Mouse (Mus musculus): ENCODE measurements at regions not wholly inside any gene's neighbourhood (a gene's known extent, or its start where the extent isn't known, plus 50 kb on each side); places are given as distances from the start of the nearest gene placed in this dataset.
"Not testable (repeated sequence)": the region's sequence is repeated elsewhere in the genome, so short reads cannot be mapped to it uniquely, and the experiment has no call there.

DNA sequence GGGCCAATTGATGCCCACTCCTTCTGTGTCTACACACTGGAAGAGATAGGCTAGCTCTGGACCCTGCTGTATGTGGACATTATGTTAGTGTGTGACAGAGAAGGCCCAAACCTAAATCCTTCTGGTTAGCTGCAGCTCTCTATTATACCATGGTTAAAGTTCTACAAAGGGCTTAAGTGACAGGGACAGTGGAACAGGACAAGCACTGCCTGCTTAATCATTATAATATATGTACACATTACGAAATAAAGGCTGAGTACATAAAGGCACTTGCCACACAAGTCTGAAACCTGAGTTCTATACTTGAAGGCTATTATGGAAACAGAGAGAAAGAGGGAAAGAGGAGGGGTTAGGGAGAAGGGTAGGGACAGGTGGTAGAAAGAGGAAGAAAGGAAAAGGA is 55.2 kb downstream of the Rdh14 start:
- no peak for DNase-seq (ENCODE audit: low read depth)

DNA sequence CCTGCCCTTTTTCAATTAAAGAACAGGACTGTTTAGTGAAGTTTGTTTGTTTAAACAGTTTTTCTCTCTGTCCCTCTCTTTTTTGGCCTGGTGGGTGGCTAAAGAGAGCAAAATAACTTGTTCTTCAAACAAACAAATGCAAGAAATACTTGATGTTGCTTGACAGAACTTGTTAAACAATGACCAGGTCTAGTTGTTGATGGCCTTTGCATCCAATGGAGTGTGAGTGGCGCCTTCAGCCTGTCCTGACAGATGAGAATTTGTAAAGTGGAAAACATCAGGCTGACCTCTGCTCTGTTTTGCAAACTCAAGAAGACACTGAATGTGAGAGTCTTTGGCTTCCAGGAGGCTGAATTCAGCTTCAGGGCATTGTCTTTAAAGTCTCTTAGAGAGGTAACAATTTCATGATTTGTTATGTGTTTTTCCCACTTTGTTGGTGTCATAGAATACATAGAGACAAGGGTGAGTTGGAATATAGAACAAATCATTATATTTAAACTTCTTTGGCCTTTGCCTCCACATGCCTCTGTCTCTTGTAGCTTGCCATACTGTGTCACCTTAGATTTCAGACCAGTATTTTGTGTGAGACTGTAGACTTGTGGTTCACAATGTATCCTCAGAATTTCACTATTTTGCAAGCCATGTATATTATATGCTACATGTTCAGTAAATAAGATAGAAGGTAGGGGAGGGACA is 67.5 kb downstream of the Rdh14 start:
- DNase-seq (ENCODE audit: low read depth) = no peak

DNA sequence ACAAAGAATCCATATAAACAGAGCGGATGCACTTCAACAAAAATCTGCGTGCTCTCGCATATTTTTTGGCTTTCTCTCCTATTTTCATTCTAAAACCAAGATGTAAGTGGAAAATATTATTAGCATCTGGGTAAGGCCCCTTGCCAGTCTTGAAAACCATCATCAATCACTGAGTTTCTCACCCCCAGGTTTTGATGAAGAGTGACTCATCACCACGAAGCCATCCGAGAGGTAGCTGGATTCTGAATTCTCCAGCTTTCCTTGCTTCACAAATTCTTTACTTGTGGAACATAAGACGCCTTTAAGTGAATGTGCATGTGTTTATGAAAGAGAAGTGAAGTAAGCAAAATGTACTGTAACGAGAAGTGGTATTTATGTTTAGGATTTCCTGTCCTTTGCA is 71.2 kb downstream of the Rdh14 start:
- DNase-seq (ENCODE audit: low read depth) = peak; percentile 71

DNA sequence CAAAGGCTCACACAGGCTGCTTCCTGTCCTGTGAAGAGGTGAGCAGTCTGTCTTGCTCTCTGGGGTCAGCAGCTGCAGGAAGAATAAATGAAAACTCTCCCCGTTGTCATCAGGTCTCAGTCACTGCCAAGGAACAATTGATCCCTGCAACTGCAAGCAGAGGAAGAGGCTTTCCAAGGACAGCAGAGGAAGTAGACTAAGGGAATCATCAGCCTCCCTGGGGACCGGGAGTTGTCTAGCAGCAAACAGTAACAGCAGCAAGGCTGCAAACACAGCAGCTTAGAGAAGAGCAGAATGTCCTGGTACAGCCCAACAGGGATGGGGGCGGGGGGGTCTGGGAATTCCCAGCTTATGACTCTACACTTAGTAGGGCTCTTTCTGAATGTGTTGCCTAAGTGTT is 72.4 kb downstream of the Rdh14 start:
- no peak for DNase-seq (ENCODE audit: low read depth)

DNA sequence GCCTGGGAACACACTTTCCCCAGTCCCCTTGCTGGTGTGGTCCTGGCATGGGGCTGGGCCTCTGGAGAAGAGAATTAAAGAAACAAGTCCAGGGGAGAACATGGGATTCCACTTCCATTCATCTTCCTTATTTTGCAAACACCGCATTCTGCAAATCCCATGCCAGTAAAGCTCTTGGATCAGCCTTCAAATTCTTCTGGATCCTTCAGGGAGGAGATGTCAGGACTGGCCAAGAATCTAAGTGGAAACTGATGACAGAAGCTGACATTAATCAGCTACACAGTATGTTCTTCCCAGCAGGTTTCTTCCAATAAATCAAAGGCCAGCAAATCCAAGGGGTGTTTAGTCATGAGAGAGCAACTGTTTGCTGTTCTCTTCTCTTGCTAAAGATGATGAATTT is 83.4 kb downstream of the Rdh14 start:
- peak; percentile 67 for DNase-seq (ENCODE audit: low read depth)

DNA sequence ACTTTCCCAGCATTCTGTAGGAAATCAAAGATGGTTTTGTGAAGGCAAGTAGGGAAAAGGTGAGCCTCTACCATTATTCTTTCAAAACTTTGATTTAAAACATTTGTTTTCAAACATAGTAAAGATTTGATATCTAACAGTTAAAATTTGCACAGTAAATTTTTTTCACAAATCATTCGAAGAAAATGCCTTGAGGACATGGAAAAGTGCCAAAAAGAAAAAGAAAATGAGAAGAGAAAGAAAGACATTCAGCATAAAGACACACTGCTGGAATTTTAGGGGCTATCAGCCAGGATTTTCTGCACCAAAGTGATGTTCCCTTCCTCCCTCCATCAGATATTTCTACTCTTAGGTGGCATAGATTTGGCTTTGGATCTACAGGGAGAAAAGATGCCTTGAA is 90.2 kb downstream of the Rdh14 start:
- no peak for DNase-seq (ENCODE audit: low read depth)

DNA sequence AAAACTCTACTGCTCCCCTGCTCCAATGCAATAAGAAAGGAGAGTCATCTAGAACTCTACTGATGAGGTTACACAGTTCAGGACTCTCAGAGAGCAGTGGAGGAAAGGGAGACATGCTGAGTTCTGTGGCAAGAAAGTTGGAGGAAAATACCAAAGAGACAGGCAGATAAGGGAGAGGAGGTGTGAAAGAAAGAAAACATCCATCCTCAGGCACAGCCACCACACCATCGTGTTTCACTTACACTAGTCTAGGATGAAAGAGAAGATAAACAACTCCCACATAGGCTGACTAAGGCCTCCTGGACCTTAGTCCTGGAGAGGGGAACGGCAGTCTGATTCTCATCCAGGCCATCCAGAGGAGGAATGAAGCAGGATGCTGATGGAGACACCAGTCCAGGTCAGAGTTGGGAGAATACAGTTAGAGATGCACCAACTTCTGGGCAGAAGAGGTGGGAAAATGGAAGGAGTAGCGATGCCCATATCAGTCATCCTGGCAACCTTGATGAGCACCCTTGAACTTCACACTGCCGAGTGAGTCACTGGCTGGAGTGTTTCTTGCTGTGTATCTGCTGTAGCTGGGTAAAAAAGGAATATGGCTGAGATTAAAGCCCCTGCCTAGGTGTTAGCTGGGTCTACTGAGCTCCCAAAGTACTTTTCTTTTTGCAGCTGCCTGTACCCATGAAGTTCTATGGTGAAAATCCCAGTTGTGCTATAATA is 91.9 kb downstream of the Rdh14 start:
- no peak for DNase-seq (ENCODE audit: low read depth)

DNA sequence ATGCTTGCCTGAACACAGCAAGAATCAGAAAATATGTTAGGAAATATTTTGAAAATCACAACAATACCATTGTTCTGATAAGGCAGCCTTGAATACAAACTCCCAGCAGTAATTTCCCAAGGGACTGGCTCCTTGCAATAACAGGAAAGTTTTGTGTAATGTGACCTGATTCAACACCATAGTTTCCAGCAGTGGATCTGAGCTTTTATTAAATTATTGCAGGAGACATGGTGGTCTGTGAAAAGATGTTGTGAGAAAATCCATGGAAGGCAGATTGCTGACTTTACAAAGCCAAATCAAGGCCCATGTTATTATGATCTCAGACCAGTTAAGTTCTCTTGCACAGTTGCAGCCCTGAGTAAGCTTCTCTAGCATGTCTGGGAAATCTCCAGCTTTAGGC is 116.1 kb downstream of the Rdh14 start:
- DNase-seq (ENCODE audit: low read depth) = peak; percentile 70

DNA sequence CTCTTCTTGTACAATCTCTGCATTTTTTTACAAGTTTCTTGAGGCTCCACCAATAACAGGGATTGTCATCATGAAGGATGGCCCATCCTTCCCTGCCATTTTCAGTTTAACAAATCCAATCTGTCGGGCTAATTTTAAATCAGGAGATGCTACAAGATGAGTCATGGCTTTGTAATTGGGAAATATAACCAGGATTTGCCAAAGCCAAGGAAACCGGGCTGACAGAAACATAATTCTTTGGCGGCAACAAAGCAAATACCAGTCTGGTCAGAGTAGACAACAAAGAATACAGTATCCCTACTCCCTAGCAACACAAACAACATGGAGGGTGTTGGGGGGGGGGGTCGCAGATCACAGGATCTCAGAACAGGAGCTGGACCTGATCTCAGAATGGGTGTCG is 123.0 kb downstream of the Rdh14 start:
- DNase-seq (ENCODE audit: low read depth) = peak; percentile 72

DNA sequence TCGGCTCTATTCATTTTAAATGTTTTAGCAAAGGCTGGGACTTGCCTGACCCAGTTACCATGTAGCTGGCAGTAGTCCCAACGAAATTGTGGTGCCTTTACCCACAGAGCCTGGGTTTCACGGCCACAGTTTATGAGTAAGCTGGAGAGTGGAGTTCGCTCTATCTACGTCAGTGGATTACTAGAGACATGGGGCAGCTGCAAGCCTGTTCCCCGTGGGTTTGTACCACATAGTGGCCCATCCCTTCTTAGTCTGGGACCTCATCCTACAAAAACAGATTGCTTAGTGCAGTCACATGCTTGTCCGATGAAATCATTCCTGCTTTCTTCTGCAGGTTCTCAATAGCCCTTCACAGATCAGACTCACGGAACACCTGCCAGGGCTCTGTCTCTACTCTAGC is 123.7 kb downstream of the Rdh14 start:
- peak; percentile 96 for DNase-seq (ENCODE audit: low read depth)

DNA sequence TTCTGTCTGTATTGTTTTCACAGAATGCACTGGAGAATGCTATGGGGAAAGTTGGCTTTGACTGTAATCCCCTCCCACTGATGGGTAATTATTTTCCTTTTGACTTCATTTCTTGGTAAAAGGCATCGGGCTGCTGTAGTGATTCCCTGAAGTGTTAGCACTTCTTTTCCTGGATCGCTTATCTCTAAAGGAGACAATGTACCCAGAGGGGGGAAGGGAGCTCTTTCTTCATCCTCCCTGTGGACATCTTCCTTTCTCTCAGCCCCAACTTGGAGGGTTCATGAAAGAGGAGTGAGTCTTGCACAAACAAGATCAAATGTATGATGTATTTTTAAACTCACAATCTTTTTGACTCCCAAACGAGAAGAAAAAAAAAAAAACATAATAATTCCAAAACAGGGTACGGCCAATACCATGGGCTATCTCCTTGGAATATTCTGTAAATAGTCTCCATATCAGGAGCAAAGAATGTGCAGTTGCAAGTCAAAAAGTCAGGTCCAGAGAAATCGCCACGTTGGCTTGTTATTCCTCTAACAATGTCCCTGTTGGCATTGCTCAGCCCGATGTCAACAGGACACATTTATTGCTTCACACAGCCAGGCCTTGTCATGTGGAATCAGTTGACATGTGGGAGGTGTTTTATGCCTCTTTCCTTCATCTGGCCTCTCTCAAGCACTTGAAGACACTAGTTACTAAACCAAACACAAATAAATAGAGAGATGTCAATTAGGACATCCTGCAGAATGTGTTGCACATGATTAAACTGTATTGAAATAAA is 134.1 kb downstream of the Rdh14 start:
- no peak for DNase-seq (ENCODE audit: low read depth)

DNA sequence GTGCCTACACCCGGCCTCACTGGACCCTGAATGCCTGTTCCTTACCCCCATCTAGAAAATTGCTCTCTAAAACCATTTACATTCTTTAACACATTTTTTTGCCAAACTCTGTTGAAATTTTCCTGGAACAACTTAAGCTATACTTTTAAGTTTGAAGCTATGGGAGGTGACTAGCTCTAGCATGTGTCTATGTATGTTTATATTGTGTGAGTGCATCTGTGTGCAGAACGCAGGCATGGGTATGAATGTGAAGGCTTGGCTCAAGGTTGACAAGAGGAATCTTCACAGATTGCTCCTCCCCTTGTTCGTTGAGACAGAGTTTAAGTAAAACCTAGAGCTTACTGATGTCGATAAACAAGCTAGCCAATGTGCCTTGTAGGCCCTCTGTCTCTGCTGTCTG is 135.4 kb downstream of the Rdh14 start:
- no peak for DNase-seq (ENCODE audit: low read depth)

DNA sequence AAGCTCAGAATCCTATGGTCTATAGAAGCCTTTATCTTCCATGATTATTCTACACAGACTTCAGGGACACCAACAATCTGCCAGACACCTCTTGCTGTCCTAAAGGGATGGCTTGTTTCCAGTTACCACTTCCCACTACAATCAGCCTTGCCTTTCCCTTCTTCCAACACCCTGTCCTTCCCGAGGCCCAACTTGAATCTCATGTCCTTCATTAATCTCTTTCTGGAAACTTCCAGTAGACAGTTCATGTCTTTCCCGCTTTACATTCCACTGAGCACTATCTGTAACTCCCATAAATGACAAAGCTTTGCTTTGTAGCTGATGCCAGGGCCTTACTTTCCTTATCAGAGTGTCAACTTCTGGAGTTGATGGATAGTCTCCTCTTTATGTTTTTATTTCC is 138.5 kb downstream of the Rdh14 start:
- DNase-seq (ENCODE audit: low read depth) = no peak

DNA sequence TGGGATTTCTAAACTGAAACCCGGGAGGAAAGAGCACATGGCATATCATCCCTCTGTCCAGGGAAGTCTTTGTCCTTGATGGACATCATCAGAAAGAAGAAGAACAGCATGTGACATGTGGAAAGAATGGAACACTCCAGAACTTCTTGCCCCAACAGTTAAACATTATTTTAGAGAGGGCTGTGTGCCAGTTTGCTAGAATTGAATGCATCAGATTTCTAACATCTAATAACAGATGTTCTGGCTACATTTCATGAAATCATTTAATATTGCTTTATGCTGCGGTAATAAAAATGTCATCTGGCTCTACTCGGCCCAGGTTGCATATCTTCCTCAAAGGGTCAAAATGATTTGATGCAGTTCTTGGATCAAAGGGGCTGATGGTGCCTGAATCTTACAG is 140.4 kb downstream of the Rdh14 start:
- DNase-seq (ENCODE audit: low read depth) = no peak

DNA sequence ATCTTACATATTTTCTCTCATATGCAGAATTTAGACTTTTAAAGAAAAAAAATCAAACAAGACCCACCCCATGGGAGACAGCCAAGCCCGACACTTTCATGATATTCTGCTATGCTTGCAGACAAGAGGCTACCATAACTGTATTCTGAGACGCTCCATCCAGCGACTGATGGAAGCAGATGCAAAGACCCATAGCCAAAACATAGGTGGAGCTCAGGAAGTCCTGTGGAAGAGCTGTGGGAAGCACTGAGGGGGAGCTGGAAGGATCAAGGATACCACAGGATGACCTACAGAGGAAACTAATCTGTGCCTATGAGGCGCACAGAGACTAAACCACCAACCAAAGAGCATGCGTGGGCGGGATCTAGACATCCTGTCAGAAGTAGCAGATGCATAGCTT is 143.4 kb downstream of the Rdh14 start:
- DNase-seq (ENCODE audit: low read depth) = no peak

DNA sequence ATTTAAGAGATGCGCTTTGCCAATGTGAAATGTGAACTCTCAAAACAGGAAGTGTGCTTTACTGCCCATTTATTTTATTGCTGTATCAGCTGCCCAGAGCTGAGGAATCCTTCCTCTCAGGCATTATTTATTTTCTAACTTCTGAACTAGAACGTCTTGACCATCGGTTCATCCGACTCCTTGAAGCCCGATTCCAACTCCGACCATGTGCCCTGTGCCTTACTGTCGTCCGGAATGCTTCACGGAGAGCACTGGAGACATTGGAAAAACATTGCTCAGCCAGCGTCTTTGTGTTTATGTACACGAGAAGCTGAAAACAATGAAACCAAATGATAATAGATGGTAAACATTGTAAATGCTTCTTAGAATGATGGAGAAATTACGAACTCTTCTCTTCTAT is 145.7 kb downstream of the Rdh14 start:
- DNase-seq (ENCODE audit: low read depth) = no peak

DNA sequence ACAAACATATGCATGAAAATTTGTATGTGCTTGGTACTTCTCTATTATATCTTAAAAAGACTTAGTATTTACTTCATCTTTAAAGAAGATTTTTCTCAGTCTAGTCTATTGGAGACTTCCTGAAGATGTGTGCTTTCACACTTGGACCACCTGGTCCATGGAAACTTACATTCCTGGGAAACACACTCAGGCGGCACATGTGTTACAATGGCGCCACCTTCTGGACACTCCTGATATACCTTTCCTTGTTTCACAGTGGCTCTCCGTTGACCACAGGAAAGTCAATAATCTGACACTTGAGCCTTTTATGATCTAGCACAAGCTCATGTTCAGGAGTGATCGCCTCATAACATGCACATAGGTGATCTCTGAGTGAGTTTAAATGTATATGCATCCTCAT is 146.5 kb downstream of the Rdh14 start:
- DNase-seq (ENCODE audit: low read depth) = peak; percentile 36

DNA sequence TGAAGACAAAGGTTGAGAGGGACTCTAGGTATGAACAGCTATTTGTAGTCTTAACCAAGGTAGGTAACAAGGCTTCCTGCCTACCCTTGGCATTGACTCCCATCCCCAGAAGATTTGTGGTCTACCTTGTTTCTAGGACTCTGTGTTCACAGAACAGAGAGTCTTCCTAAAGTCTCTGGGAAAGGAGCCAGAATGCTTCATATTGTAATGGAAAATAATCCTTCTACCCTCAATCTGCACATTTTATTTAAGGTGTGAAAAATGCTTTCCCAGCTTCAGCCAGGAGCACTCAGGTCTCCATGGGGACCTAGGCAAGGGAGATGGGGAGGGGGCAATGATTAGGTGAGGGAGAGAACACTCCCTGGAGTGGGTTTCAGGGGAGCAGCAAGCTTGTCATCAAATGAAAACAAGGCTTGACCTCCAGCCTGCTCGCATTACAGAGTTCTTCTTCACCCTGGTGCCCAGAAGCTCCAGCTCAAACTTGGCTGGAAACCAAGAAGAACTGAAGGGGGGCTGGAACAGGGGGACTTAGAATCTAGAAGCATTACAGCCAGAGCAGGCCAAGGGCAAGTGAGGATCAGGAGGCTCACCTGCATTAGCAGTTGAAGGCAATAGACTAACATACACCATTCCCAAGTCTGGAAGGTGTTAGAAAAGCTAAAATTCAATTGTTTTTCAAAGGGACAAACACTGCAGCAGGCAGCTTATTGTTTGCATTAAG is 159.1 kb downstream of the Rdh14 start:
- DNase-seq (ENCODE audit: low read depth) = no peak

DNA sequence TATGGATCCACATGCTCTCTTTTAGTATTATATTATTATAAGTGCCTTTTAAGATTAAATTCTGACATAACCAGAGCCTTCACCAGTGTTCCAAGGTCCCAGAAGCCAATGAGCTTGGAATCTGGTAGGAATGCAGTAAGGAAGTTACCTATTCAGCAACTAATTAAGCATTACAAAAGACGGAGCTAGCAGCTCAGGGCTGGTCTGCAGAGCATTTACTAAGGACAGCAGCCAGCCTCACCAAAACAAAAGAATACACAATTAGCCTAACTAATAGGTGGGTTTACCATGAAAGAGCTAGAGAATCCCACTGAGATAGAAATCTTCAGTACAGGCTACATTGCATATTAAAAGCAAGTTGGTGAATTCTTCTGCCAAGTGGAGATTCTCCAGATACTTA is 164.1 kb downstream of the Rdh14 start:
- DNase-seq (ENCODE audit: low read depth) = not testable (repeated sequence)

DNA sequence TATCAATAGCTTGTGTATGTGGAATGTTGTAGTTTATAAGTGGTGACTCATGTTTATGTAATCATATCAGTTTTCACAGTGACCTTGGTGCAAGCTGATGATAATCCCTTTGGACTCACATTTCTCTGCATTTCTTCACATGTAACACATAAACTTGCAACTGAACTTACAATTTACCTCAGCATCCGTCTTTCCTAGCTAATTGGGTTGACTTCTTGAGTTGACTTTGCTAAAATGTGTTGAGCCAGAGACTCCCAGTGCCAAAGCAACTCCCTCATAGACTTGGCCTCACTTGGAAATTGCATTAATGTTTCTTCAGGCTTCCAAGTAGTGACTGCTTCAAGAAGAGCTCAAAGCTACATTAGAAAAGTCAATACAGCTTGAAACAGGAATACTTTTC is 172.4 kb downstream of the Rdh14 start:
- peak; percentile 54 for DNase-seq (ENCODE audit: low read depth)

DNA sequence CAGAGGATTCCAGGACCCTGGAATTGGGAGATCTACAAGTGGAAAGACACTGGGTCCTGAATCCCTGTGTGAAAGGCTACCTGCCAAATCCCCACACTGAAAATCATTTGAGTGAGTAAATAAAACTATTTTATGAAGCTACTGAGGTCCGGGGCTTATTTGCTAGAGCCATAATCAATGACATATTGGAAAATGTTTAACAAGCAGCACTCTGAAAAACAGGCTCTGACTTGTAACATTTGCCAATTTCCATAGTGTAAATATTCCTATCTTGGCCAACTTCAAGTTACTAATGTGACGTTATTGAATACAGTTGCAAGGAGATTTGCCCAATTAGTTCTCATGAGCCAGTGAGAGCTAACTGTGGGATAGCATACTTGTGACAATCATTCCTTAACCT is 177.3 kb downstream of the Rdh14 start:
- DNase-seq (ENCODE audit: low read depth) = no peak

DNA sequence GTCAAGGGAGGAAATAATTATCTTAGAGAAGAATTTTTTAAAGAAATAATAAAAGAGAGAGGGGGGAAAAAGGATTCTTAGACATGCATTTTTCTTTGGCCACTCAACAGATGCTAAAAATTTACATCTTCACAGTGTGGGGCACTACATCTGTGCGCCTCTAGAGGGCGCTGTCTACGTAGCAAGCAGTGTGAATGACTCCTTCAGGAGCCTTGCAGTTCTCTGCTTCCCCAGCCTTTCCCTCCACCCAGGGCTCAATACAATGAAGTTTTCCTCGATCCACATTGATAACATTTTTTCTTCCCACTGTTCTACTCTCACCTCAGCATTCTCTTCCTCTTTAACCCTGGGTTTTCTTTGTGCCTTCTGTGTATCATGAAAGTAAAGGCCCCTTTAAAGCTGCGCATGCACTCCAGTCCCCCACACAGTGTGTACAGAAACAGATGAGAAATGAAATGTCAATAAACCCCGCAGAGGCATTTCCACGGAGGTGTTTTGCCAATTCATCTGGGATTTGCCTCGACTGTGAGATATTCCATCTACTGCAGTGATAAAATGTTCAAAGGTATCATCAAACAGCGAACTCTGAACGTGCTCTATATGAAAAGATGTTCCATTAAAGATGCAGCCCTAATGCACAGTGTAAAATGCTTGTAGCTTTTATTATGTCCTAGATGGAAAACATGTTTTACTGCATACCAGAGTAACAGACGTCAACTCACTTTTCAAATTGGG is 181.2 kb downstream of the Rdh14 start:
- DNase-seq (ENCODE audit: low read depth) = no peak

All from fibroblast of lung, adult 2 months (primary cell).